18 mouse cellular contexts compared by ENCODE assay signal in genomic region chr16:85536075-85536474, GRCm38 (mm10). TPM values are rescaled to one million over a fixed set of nuclear protein-coding genes. Genes with fewer than 3 reads are reported as not detected.
"Had no signal": no experiment of that assay in that cellular context is flagged by ENCODE, and none has a peak within 500 bp of the region (broad histone marks: within the 10 kb centered on the region; RNA-seq: fewer than 3 reads in every experiment).

No protein-coding gene starts in this region.

- H3K4me2 ChIP-seq: liver, embryonic 13.5 days; liver, embryonic 15.5 days; midbrain, embryonic 11.5 days; midbrain, embryonic 13.5 days; midbrain, embryonic 15.5 days; neural tube, embryonic 12.5 days; stomach, embryonic 15.5 days had no signal

- H3K4me1 ChIP-seq: liver, embryonic 13.5 days; liver, embryonic 15.5 days; midbrain, embryonic 13.5 days; midbrain, embryonic 15.5 days; neural tube, embryonic 12.5 days; stomach, embryonic 15.5 days had no signal

- H3K27ac ChIP-seq: liver, embryonic 13.5 days; liver, embryonic 15.5 days; macrophage; midbrain, embryonic 13.5 days; midbrain, embryonic 15.5 days; neural tube, embryonic 12.5 days; stomach, embryonic 15.5 days; stomach, postnatal 0 days had no signal

- H3K36me3 ChIP-seq: liver, embryonic 13.5 days; liver, embryonic 15.5 days; midbrain, embryonic 13.5 days; midbrain, embryonic 15.5 days; neural tube, embryonic 12.5 days; stomach, embryonic 15.5 days had no signal

- H3K27me3 ChIP-seq: liver, embryonic 13.5 days; liver, embryonic 15.5 days; megakaryocyte, embryonic 14.5 days; midbrain, embryonic 13.5 days; midbrain, embryonic 15.5 days; neural tube, embryonic 12.5 days; stomach, embryonic 15.5 days had no signal

- DNase-seq: liver, embryonic 13.5 days; liver, postnatal 0 days; lung, adult 2 months; right cerebral cortex, postnatal 14 days; thymus, adult 2 months; thymus, postnatal 25 days; thymus, postnatal 4 days had no signal

- ATAC-seq: liver, postnatal 0 days; midbrain, embryonic 13.5 days; midbrain, embryonic 15.5 days had no signal

- H3K4me3 ChIP-seq: liver, embryonic 13.5 days; liver, embryonic 15.5 days; megakaryocyte, embryonic 14.5 days; midbrain, embryonic 13.5 days; midbrain, embryonic 15.5 days; neural tube, embryonic 12.5 days; stomach, embryonic 15.5 days had no signal

- H3K9ac ChIP-seq: liver, embryonic 13.5 days; liver, embryonic 15.5 days; liver, postnatal 0 days; midbrain, embryonic 13.5 days; midbrain, embryonic 15.5 days; neural tube, embryonic 12.5 days; stomach, embryonic 15.5 days had no signal

- H3K9me3 ChIP-seq: liver, embryonic 13.5 days; liver, embryonic 15.5 days; megakaryocyte, embryonic 14.5 days; midbrain, embryonic 13.5 days; midbrain, embryonic 15.5 days; neural tube, embryonic 12.5 days; stomach, embryonic 15.5 days had no signal

RNA-seq across cellular contexts. Expression of gene Cyyr1, which starts 17.1 kb away (rescaled TPM):
- total RNA-seq: monocyte, adult 5-6 weeks; neutrophil, adult 5-6 weeks had no signal
- polyA plus RNA-seq: macrophage had no signal
